Mouse (Mus musculus): ENCODE measurements at regions not wholly inside any gene's neighbourhood (a gene's known extent, or its start where the extent isn't known, plus 50 kb on each side); places are given as distances from the start of the nearest gene placed in this dataset.

- no peak overlapping the region for H3K9ac ChIP-seq
- no peak for ATAC-seq (ENCODE audit: low FRiP score)
- DNase-seq (ENCODE audit: low spot score): no peak
- no peak overlapping the region for H3K27ac ChIP-seq
- H3K36me3 ChIP-seq (replicated peaks; ENCODE audit: control insufficient read depth, insufficient read depth): no peaks in the 10 kb centered on the region
- no peaks in the 10 kb centered on the region for H3K4me1 ChIP-seq (replicated peaks; ENCODE audit: control insufficient read depth, insufficient read depth, low read length)
- no peak overlapping the region for H3K4me3 ChIP-seq (replicated peaks; ENCODE audit: low read length)
- H3K9me3 ChIP-seq (ENCODE audit: control insufficient read depth, low read length): no peaks in the 10 kb centered on the region
- H3K27me3 ChIP-seq (ENCODE audit: control insufficient read depth, insufficient read depth, low read length): no peaks in the 10 kb centered on the region
- WGBS: 76% methylated on average over 1 of the region's 1 CpGs
- no peak overlapping the region for H3K4me2 ChIP-seq (replicated peaks)
These were observed 259.6 kb downstream of the Ndufa4 start for GRCm38 (mm10) chr6:11647651-11648050.

- DNase-seq (ENCODE audit: low spot score) (no peak), ATAC-seq (ENCODE audit: low FRiP score) (no peak)
- no peaks in the 10 kb centered on the region for H3K9me3 ChIP-seq (ENCODE audit: control insufficient read depth, low read length)
- no peaks in the 10 kb centered on the region for H3K27me3 ChIP-seq (ENCODE audit: control insufficient read depth, insufficient read depth, low read length)
- no peak overlapping the region for H3K27ac ChIP-seq
- WGBS: 68% methylated on average over 4 of the region's 4 CpGs
- H3K36me3 ChIP-seq (replicated peaks; ENCODE audit: control insufficient read depth, insufficient read depth): no peaks in the 10 kb centered on the region
- H3K4me3 ChIP-seq (replicated peaks; ENCODE audit: low read length): no peak overlapping the region
- H3K4me2 ChIP-seq (replicated peaks): no peak overlapping the region
- no peaks in the 10 kb centered on the region for H3K4me1 ChIP-seq (replicated peaks; ENCODE audit: control insufficient read depth, insufficient read depth, low read length)
- H3K9ac ChIP-seq: no peak overlapping the region
These were observed 294.0 kb downstream of the Ndufa4 start for GRCm38 (mm10) chr6:11613331-11613730.

GRCm38 (mm10) chr6:11608214-11608613 is 299.1 kb downstream of the Ndufa4 start:
- Histone ChIP-seq H3K4me3 (replicated peaks; ENCODE audit: low read length) (no peak overlapping the region), H3K36me3 (replicated peaks; ENCODE audit: control insufficient read depth, insufficient read depth) (no peaks in the 10 kb centered on the region), H3K27me3 (ENCODE audit: control insufficient read depth, insufficient read depth, low read length) (no peaks in the 10 kb centered on the region), H3K9me3 (ENCODE audit: control insufficient read depth, low read length) (no peaks in the 10 kb centered on the region), H3K9ac (no peak overlapping the region), H3K4me2 (replicated peaks) (no peak overlapping the region), H3K4me1 (replicated peaks; ENCODE audit: control insufficient read depth, insufficient read depth, low read length) (no peaks in the 10 kb centered on the region), H3K27ac (no peak overlapping the region)
- ATAC-seq (ENCODE audit: low FRiP score) (no peak), DNase-seq (ENCODE audit: low spot score) (no peak)

GRCm38 (mm10) chr6:11607696-11608095 is 299.6 kb downstream of the Ndufa4 start:
- Histone ChIP-seq H3K27me3 (ENCODE audit: control insufficient read depth, insufficient read depth, low read length) (no peaks in the 10 kb centered on the region), H3K9me3 (ENCODE audit: control insufficient read depth, low read length) (no peaks in the 10 kb centered on the region), H3K9ac (no peak overlapping the region), H3K4me3 (replicated peaks; ENCODE audit: low read length) (no peak overlapping the region), H3K4me1 (replicated peaks; ENCODE audit: control insufficient read depth, insufficient read depth, low read length) (no peaks in the 10 kb centered on the region), H3K27ac (0 out of 2 replicates have a peak overlapping the region, but pooled peaks have one; percentile 4), H3K36me3 (replicated peaks; ENCODE audit: control insufficient read depth, insufficient read depth) (no peaks in the 10 kb centered on the region), H3K4me2 (replicated peaks) (no peak overlapping the region)
- WGBS: 78% methylated on average over 2 of the region's 2 CpGs
- ATAC-seq (ENCODE audit: low FRiP score) (no peak), DNase-seq (ENCODE audit: low spot score) (no peak)

GRCm38 (mm10) chr6:11606055-11606454 is 301.2 kb downstream of the Ndufa4 start:
- ATAC-seq (ENCODE audit: low FRiP score) (no peak), DNase-seq (ENCODE audit: low spot score) (no peak)
- H3K27me3 ChIP-seq (ENCODE audit: control insufficient read depth, insufficient read depth, low read length): no peaks in the 10 kb centered on the region
- no peak overlapping the region for H3K4me2 ChIP-seq (replicated peaks)
- H3K9me3 ChIP-seq (ENCODE audit: control insufficient read depth, low read length): no peaks in the 10 kb centered on the region
- H3K27ac ChIP-seq: no peak overlapping the region
- no peaks in the 10 kb centered on the region for H3K4me1 ChIP-seq (replicated peaks; ENCODE audit: control insufficient read depth, insufficient read depth, low read length)
- H3K9ac ChIP-seq: no peak overlapping the region
- H3K4me3 ChIP-seq (replicated peaks; ENCODE audit: low read length): no peak overlapping the region
- WGBS: 75% methylated on average over 3 of the region's 3 CpGs
- H3K36me3 ChIP-seq (replicated peaks; ENCODE audit: control insufficient read depth, insufficient read depth): no peaks in the 10 kb centered on the region

- H3K9ac ChIP-seq: no peak overlapping the region
- no peaks in the 10 kb centered on the region for H3K4me1 ChIP-seq (replicated peaks; ENCODE audit: control insufficient read depth, insufficient read depth, low read length)
- H3K4me2 ChIP-seq (replicated peaks): no peak overlapping the region
- H3K27ac ChIP-seq: no peak overlapping the region
- H3K27me3 ChIP-seq (ENCODE audit: control insufficient read depth, insufficient read depth, low read length): no peaks in the 10 kb centered on the region
- no peaks in the 10 kb centered on the region for H3K9me3 ChIP-seq (ENCODE audit: control insufficient read depth, low read length)
- no peak for DNase-seq (ENCODE audit: low spot score)
- no peak for ATAC-seq (ENCODE audit: low FRiP score)
- no peak overlapping the region for H3K4me3 ChIP-seq (replicated peaks; ENCODE audit: low read length)
- no peaks in the 10 kb centered on the region for H3K36me3 ChIP-seq (replicated peaks; ENCODE audit: control insufficient read depth, insufficient read depth)
- WGBS: 73% methylated on average over 4 of the region's 4 CpGs
These were observed 301.8 kb downstream of the Ndufa4 start for GRCm38 (mm10) chr6:11605526-11605925.

GRCm38 (mm10) chr6:11594936-11595335 is 312.4 kb downstream of the Ndufa4 start:
- Histone ChIP-seq H3K36me3 (replicated peaks; ENCODE audit: control insufficient read depth, insufficient read depth) (no peaks in the 10 kb centered on the region), H3K4me3 (replicated peaks; ENCODE audit: low read length) (no peak overlapping the region), H3K9ac (no peak overlapping the region), H3K9me3 (ENCODE audit: control insufficient read depth, low read length) (no peaks in the 10 kb centered on the region), H3K27me3 (ENCODE audit: control insufficient read depth, insufficient read depth, low read length) (no peaks in the 10 kb centered on the region), H3K27ac (no peak overlapping the region), H3K4me1 (replicated peaks; ENCODE audit: control insufficient read depth, insufficient read depth, low read length) (peaks cover 5% of the 10 kb centered on the region; the same call in 1 of the 2 replicates), H3K4me2 (replicated peaks) (no peak overlapping the region)
- DNase-seq (ENCODE audit: low spot score): peak; percentile 52
- 51% methylated on average over 2 of the region's 2 CpGs for WGBS
- no peak for ATAC-seq (ENCODE audit: low FRiP score)

GRCm38 (mm10) chr6:11593583-11594271 is 313.6 kb downstream of the Ndufa4 start:
- Histone ChIP-seq H3K4me1 (replicated peaks; ENCODE audit: control insufficient read depth, insufficient read depth, low read length) (peaks cover 5% of the 10 kb centered on the region; the same call in 1 of the 2 replicates), H3K36me3 (replicated peaks; ENCODE audit: control insufficient read depth, insufficient read depth) (no peaks in the 10 kb centered on the region), H3K27me3 (ENCODE audit: control insufficient read depth, insufficient read depth, low read length) (no peaks in the 10 kb centered on the region), H3K27ac (no peak overlapping the region), H3K9me3 (ENCODE audit: control insufficient read depth, low read length) (no peaks in the 10 kb centered on the region), H3K4me2 (replicated peaks) (no peak overlapping the region), H3K4me3 (replicated peaks; ENCODE audit: low read length) (no peak overlapping the region), H3K9ac (no peak overlapping the region)
- DNase-seq (ENCODE audit: low spot score): no peak
- 73% methylated on average over 14 of the region's 14 CpGs for WGBS
- peak; percentile 40; the same call in 1 of the 2 replicates for ATAC-seq (ENCODE audit: low FRiP score)

- DNase-seq (ENCODE audit: low spot score): no peak
- no peak overlapping the region for H3K4me3 ChIP-seq (replicated peaks; ENCODE audit: low read length)
- no peaks in the 10 kb centered on the region for H3K9me3 ChIP-seq (ENCODE audit: control insufficient read depth, low read length)
- no peaks in the 10 kb centered on the region for H3K36me3 ChIP-seq (replicated peaks; ENCODE audit: control insufficient read depth, insufficient read depth)
- no peak for ATAC-seq (ENCODE audit: low FRiP score)
- no peak overlapping the region for H3K9ac ChIP-seq
- no peak overlapping the region for H3K4me2 ChIP-seq (replicated peaks)
- no peaks in the 10 kb centered on the region for H3K27me3 ChIP-seq (ENCODE audit: control insufficient read depth, insufficient read depth, low read length)
- no peaks in the 10 kb centered on the region for H3K4me1 ChIP-seq (replicated peaks; ENCODE audit: control insufficient read depth, insufficient read depth, low read length)
- WGBS: 83% methylated on average over 5 of the region's 5 CpGs
- H3K27ac ChIP-seq: no peak overlapping the region
These were observed 331.2 kb downstream of the Ndufa4 start for GRCm38 (mm10) chr6:11576091-11576490.

GRCm38 (mm10) chr6:11565246-11565645 is 342.1 kb downstream of the Ndufa4 start:
- ATAC-seq (ENCODE audit: low FRiP score) (no peak), DNase-seq (ENCODE audit: low spot score) (no peak)
- WGBS: 95% methylated on average over 2 of the region's 2 CpGs
- Histone ChIP-seq H3K9me3 (ENCODE audit: control insufficient read depth, low read length) (no peaks in the 10 kb centered on the region), H3K36me3 (replicated peaks; ENCODE audit: control insufficient read depth, insufficient read depth) (no peaks in the 10 kb centered on the region), H3K27me3 (ENCODE audit: control insufficient read depth, insufficient read depth, low read length) (no peaks in the 10 kb centered on the region), H3K27ac (no peak overlapping the region), H3K9ac (no peak overlapping the region), H3K4me3 (replicated peaks; ENCODE audit: low read length) (no peak overlapping the region), H3K4me1 (replicated peaks; ENCODE audit: control insufficient read depth, insufficient read depth, low read length) (no peaks in the 10 kb centered on the region), H3K4me2 (replicated peaks) (no peak overlapping the region)
